Mouse (Mus musculus): ENCODE data around the gene Fli1. TPM values are rescaled to one million over a fixed set of nuclear protein-coding genes. Genes with fewer than 3 reads are reported as not detected.

The Fli1 gene
- total and polyA plus RNA-seq, 3 experiments = 13.8 to 171 (median 24.3) TPM

DNA sequence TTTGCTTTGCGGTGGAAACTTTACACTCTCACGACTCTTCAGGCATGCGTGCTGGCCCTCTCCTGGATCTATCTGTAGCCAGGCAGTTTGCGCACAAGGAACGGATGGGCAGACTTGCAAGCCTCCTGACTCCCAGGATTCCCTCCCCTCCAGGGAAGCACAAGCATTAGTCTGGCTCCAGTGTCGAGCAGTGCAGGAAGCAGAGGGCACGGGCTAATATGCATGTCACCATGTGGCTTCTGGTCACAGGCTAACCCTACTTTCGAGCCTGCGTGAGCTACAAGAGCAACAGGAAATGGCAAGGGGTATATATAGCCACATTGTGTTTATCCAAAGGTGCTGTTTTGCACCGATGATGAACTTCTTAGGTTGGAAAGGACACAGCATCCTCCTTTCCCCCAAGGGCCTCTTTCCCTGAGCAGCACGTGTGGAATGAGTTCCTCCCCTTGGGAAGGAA is 38.6 kb downstream of the Fli1 start:
- Histone ChIP-seq H3K36me3 (ENCODE audit: control insufficient read depth in 1 of 2, insufficient read depth in 2 of 2, low read length in 2 of 2) (peaks cover 5 to 25% of the 10 kb centered on the region in 2 experiments), H3K4me3 (ENCODE audit: control insufficient read depth in 1 of 2, insufficient read depth in 1 of 2, low read depth in 2 of 2, low read length in 2 of 2) (no peak overlapping the region), H3K9ac (ENCODE audit: control insufficient read depth, low read depth, low read length, poor library complexity, severe bottlenecking) (no peak overlapping the region), H3K79me2 (ENCODE audit: control insufficient read depth, insufficient read depth, low read length, poor library complexity) (peaks cover 37% of the 10 kb centered on the region), H3K9me3 (replicated peaks; ENCODE audit: insufficient read depth, low read length) (no peaks in the 10 kb centered on the region), H3K27ac (ENCODE audit: control insufficient read depth, low read depth, low read length) (no peak overlapping the region), H3K27me3 (ENCODE audit: control insufficient read depth in 1 of 2, insufficient read depth in 2 of 2, low read length in 2 of 2) (no peaks in the 10 kb centered on the region), H3K4me1 (ENCODE audit: control insufficient read depth in 1 of 2, insufficient read depth in 2 of 2, low read length in 2 of 2) (peaks cover 17 to 36% of the 10 kb centered on the region in 2 experiments)
- DNase-seq (ENCODE audit: low read depth, low spot score) = no peak
- TF ChIP-seq MAX (IDR thresholded peaks at IDR 0.05; ENCODE audit: low read length) = no peak

DNA sequence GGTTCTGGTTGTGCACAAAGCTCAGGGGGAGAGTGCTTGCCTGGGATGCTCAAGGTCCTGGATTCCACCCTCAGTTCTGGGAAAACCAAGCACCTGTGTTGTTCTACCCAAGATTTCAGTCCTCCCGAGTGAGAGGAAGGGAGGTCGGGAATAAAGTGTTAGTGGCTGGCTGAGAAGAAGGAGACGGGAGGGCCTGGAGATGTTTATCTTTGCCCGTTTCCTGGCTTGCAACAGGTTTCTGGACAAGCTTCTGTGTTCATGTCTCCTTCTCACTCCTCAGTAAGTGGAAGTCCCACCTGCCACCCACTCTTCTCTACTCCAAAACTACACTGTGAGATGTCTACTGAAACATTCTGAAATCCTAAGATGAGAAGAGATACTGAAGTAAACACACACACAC is 39.2 kb downstream of the Fli1 start:
- Histone ChIP-seq H3K79me2 (ENCODE audit: control insufficient read depth, insufficient read depth, low read length, poor library complexity) (peaks cover 37% of the 10 kb centered on the region), H3K9me3 (replicated peaks; ENCODE audit: insufficient read depth, low read length) (no peaks in the 10 kb centered on the region), H3K4me1 (ENCODE audit: control insufficient read depth in 1 of 2, insufficient read depth in 2 of 2, low read length in 2 of 2) (peaks cover 13 to 32% of the 10 kb centered on the region in 2 experiments), H3K27ac (ENCODE audit: control insufficient read depth, low read depth, low read length) (no peak overlapping the region), H3K27me3 (ENCODE audit: control insufficient read depth in 1 of 2, insufficient read depth in 2 of 2, low read length in 2 of 2) (no peaks in the 10 kb centered on the region), H3K9ac (ENCODE audit: control insufficient read depth, low read depth, low read length, poor library complexity, severe bottlenecking) (no peak overlapping the region), H3K36me3 (ENCODE audit: control insufficient read depth in 1 of 2, insufficient read depth in 2 of 2, low read length in 2 of 2) (peaks cover 5 to 21% of the 10 kb centered on the region in 2 experiments), H3K4me3 (ENCODE audit: control insufficient read depth in 1 of 2, insufficient read depth in 1 of 2, low read depth in 2 of 2, low read length in 2 of 2) (no peak overlapping the region)
- DNase-seq (ENCODE audit: low read depth, low spot score) = no peak
- TF ChIP-seq ZKSCAN1 (IDR thresholded peaks at IDR 0.05; ENCODE audit: low read depth, low read length) (no peak), HCFC1 (IDR thresholded peaks at IDR 0.05; ENCODE audit: low read depth, low read length) (no peak), TBP (IDR thresholded peaks at IDR 0.05; ENCODE audit: low read depth, low read length) (no peak), EP300 (IDR thresholded peaks at IDR 0.05; ENCODE audit: low read depth in 1 of 2, low read length in 2 of 2) (no peak), MYB (IDR thresholded peaks at IDR 0.05; ENCODE audit: low read depth, low read length) (no peak), ZC3H11A (IDR thresholded peaks at IDR 0.05; ENCODE audit: low read depth, low read length) (no peak), POLR2A (IDR thresholded peaks at IDR 0.05; ENCODE audit: control insufficient read depth in 1 of 2, insufficient read depth in 1 of 2, low read depth in 1 of 2, low read length in 2 of 2, poor library complexity in 1 of 2) (no peak)

DNA sequence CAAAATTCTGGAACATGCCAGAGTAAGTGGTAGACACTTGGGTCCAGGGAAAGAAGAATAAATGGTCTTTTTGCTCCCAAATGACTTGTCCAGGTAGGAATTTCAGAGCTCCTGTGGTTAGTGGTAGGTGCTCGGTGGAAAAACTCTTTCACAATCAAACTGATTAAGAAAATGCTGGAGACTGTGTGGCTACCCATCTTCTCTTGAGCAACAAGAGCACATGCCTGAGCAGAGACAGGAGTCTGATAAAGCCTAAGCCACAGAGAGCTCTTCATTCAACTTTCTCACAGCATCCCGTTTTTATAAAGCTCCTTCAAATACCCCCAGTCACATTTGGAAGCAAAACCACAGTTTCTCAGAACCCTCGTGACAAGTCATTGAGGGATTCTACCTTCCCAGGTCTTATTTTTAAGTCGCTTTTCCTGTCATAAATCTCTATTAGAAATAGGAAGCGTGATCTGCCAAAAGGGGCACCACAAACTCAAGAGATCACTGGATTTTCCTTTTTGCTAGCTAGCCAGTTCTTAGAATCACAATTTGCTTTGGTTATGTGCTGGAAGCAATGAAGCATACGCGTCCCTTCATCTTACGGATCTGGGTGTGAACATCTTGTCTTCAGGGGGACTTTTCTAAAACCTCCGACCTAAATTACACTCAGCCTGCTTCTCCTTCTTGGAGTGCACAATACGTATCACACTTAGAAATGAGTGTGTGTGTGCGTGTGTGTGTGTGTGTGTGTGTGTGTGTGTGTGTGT is 40.2 kb downstream of the Fli1 start:
- Histone ChIP-seq H3K4me1 (ENCODE audit: control insufficient read depth in 1 of 2, insufficient read depth in 2 of 2, low read length in 2 of 2) (peaks cover 9 to 24% of the 10 kb centered on the region in 2 experiments), H3K9ac (ENCODE audit: control insufficient read depth, low read depth, low read length, poor library complexity, severe bottlenecking) (no peak overlapping the region), H3K27ac (ENCODE audit: control insufficient read depth, low read depth, low read length) (no peak overlapping the region), H3K27me3 (ENCODE audit: control insufficient read depth in 1 of 2, insufficient read depth in 2 of 2, low read length in 2 of 2) (no peaks in the 10 kb centered on the region), H3K4me3 (ENCODE audit: control insufficient read depth in 1 of 2, insufficient read depth in 1 of 2, low read depth in 2 of 2, low read length in 2 of 2) (no peak overlapping the region), H3K36me3 (ENCODE audit: control insufficient read depth in 1 of 2, insufficient read depth in 2 of 2, low read length in 2 of 2) (peaks cover 5 to 14% of the 10 kb centered on the region in 2 experiments), H3K9me3 (replicated peaks; ENCODE audit: insufficient read depth, low read length) (no peaks in the 10 kb centered on the region), H3K79me2 (ENCODE audit: control insufficient read depth, insufficient read depth, low read length, poor library complexity) (peaks cover 33% of the 10 kb centered on the region)
- TF ChIP-seq MAFK (IDR thresholded peaks at IDR 0.05; ENCODE audit: borderline replicate concordance, low read depth, low read length) (no peak), RAD21 (IDR thresholded peaks at IDR 0.05; ENCODE audit: low read depth, low read length) (no peak), UBTF (IDR thresholded peaks at IDR 0.05; ENCODE audit: borderline replicate concordance, insufficient read depth, low read depth, low read length) (no peak), RCOR1 (IDR thresholded peaks at IDR 0.05; ENCODE audit: low read depth, low read length) (no peak), MAX (IDR thresholded peaks at IDR 0.05; ENCODE audit: low read length) (no peak), POLR2AphosphoS2 (IDR thresholded peaks at IDR 0.05; ENCODE audit: low read length) (no peak), HCFC1 (IDR thresholded peaks at IDR 0.05; ENCODE audit: low read depth, low read length) (no peak), MYB (IDR thresholded peaks at IDR 0.05; ENCODE audit: low read depth, low read length) (no peak), MEF2A (IDR thresholded peaks at IDR 0.05; ENCODE audit: extremely low read depth, insufficient replicate concordance, low read depth, low read length, poor library complexity, severe bottlenecking) (no peak), CHD1 (IDR thresholded peaks at IDR 0.05; ENCODE audit: low read depth, low read length) (no peak), CTCF (IDR thresholded peaks at IDR 0.05 in 2 of 3, conservative IDR thresholded peaks at IDR 0.05 in 1 of 3; ENCODE audit: control insufficient read depth in 1 of 3, insufficient read depth in 1 of 3, low read depth in 2 of 3, low read length in 3 of 3, poor library complexity in 1 of 3, severe bottlenecking in 1 of 3) (no peak), MYC (IDR thresholded peaks at IDR 0.05; ENCODE audit: low read depth, low read length) (no peak), GABPA (IDR thresholded peaks at IDR 0.05; ENCODE audit: low read depth, low read length) (no peak), ZC3H11A (IDR thresholded peaks at IDR 0.05; ENCODE audit: low read depth, low read length) (no peak), ELF1 (IDR thresholded peaks at IDR 0.05; ENCODE audit: low read depth, low read length) (no peak)
- DNase-seq (ENCODE audit: low read depth, low spot score) = no peak
